Mouse (Mus musculus) left cerebral cortex, postnatal 10 days (tissue): Measurements from ENCODE around the gene Nin. TPM values are rescaled to one million over a fixed set of nuclear protein-coding genes. Genes with fewer than 3 reads are reported as not detected.

Experiments used
- DNase-seq, 2 experiments: peaks; one replicate each; pipeline ENCODE4 v3.0.0; 2021 to 2022; ENCODE audit warnings: low spot score in 2 of 2, mixed read lengths in 1 of 2; ENCODE audit errors: extremely low spot score in 1 of 2
- intact Hi-C: fragments of 180-260 bp; cut with DNase I; formaldehyde crosslinking; loops from one replicate; pipeline ENCODE4 v1.15.1; 2025
- total RNA-seq, 2 experiments: library from RNA; stranded (reverse); gene quantifications; 2 replicates each; pipeline ENCODE4 v1.2.3; 2021

The Nin gene
- total RNA-seq, 2 experiments from 2014 or later, result 49.2 to 51.8 TPM

- intact Hi-C loops, result no loop called here
- no peak for DNase-seq
These were observed 15.6 kb downstream of the Nin start for GRCm38 (mm10) chr12:70097901-70098300.

- DNase-seq, result no peak
- intact Hi-C loops, result no loop called here
These were observed 16.2 kb downstream of the Nin start for GRCm38 (mm10) chr12:70097316-70097715.

GRCm38 (mm10) chr12:70093266-70093893, 20.1 kb downstream of the Nin start:
- no peak for DNase-seq
- intact Hi-C loops, result no loop called here

- intact Hi-C loops, result no loop called here
- DNase-seq, result no peak
These were observed 25.2 kb downstream of the Nin start for GRCm38 (mm10) chr12:70088297-70088696.

GRCm38 (mm10) chr12:70085351-70085750, 28.2 kb downstream of the Nin start:
- intact Hi-C loops, result no loop called here

GRCm38 (mm10) chr12:70084198-70084597, 29.3 kb downstream of the Nin start:
- intact Hi-C loops, result no loop called here
- no peak for DNase-seq

More at GRCm38 (mm10) chr12:70085351-70085750, 28.2 kb downstream of the Nin start:
- DNase-seq, result no peak

GRCm38 (mm10) chr12:70083737-70084136, 29.8 kb downstream of the Nin start:
- intact Hi-C loops, result no loop called here
- no peak for DNase-seq

GRCm38 (mm10) chr12:70082935-70083532, 30.5 kb downstream of the Nin start:
- intact Hi-C loops, result no loop called here
- DNase-seq, result no peak

GRCm38 (mm10) chr12:70082485-70082884, 31.0 kb downstream of the Nin start:
- DNase-seq, result no peak
- intact Hi-C loops, result no loop called here

GRCm38 (mm10) chr12:70078471-70079025, 35.0 kb downstream of the Nin start:
- intact Hi-C loops, result loop anchor here (5.0 kb wide), 1 partner anchor 69 kb away; no protein-coding TSS in a partner anchor
- no peak for DNase-seq

- intact Hi-C loops, result loop anchor here (5.0 kb wide), 1 partner anchor 71 kb away; no protein-coding TSS in a partner anchor
- peak in 1 of 2 experiments; percentile 63 for DNase-seq
These were observed 37.0 kb downstream of the Nin start for GRCm38 (mm10) chr12:70076493-70076892.

- intact Hi-C loops, result loop anchor here (5.0 kb wide), 1 partner anchor 72 kb away; no protein-coding TSS in a partner anchor
- no peak for DNase-seq
These were observed 38.5 kb downstream of the Nin start for GRCm38 (mm10) chr12:70075001-70075400.

- no peak for DNase-seq
- intact Hi-C loops, result no loop called here
These were observed 42.6 kb downstream of the Nin start for GRCm38 (mm10) chr12:70070888-70071287.

GRCm38 (mm10) chr12:70070306-70070705, 43.2 kb downstream of the Nin start:
- intact Hi-C loops, result no loop called here
- no peak for DNase-seq

- intact Hi-C loops, result loop anchor here (10.0 kb wide), 1 partner anchor 344 kb away; the partner anchor contains the start of genes Atp5s and L2hgdh
- no peak for DNase-seq
These were observed 44.8 kb downstream of the Nin start for GRCm38 (mm10) chr12:70068647-70069257.

- DNase-seq, result no peak
- intact Hi-C loops, result loop anchor here (10.0 kb wide), 1 partner anchor 343 kb away; the partner anchor contains the start of genes Atp5s and L2hgdh
These were observed 45.7 kb downstream of the Nin start for GRCm38 (mm10) chr12:70067849-70068248.

GRCm38 (mm10) chr12:70062114-70062513, 51.4 kb downstream of the Nin start:
- intact Hi-C loops, result loop anchor here (5.0 to 10.0 kb wide), 2 partner anchors 100 to 337 kb away; partner anchors contain the start of genes Atp5s and L2hgdh
- peak in 1 of 2 experiments; percentile 51 for DNase-seq

- intact Hi-C loops, result no loop called here
- DNase-seq, result no peak
These were observed 54.3 kb downstream of the Nin start for GRCm38 (mm10) chr12:70058956-70059851.
